ENCODE assay signal across 8 mouse cellular contexts in the genomic region with DNA sequence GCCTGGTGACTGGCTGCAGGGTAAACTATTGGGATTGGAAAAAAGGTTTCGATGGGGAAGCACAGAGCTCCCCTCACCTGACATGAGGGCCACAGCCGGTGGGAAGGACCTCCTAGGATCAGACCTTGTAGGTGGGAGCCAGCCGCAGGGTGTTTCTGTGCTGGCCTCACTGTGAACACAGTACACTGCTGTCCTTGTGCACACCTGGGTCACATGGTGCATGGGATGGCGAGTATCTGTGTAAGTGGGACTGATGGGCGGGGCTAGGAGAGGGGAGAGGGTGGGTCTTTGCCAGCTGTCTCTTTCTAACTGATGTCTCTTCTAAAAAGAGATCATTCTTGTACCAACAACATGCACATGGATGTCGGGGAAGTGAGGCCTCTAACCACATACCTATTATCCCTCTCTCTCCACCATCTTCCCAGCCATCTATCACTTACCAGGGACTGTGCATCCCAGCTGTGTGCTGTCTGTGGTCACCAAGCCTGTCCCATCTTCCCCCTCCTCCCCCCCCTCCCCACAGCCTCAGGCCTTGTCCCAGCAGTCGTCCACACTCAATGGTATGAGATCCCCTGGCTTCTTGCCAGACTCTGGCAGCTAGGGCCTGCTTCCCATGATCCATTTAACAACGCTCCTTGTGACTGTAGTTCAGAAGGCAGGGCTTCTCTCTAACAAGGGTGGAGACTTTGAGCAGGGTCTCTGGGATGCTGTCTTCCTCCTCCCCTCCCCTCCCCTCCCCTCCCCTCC.
A peak's percentile ranks its signal among the peaks of the same experiment; 100 is the strongest.
DNase-seq lines count a peak whose midpoint lies in the region; ATAC-seq lines count a peak whose summit lies in the region.

No protein-coding gene starts in this region.

- 65% methylated on average over 8 of the region's 8 CpGs for WGBS in kidney, embryonic 14.5 days

- no peaks in the 10 kb centered on the region for H3K4me1 ChIP-seq in kidney, embryonic 14.5 days (ENCODE audit: control insufficient read depth, insufficient read depth, low read length)

- no peaks in the 10 kb centered on the region for H3K36me3 ChIP-seq in kidney, embryonic 14.5 days (ENCODE audit: control insufficient read depth, insufficient read depth, low read length)

- no peak overlapping the region for H3K27ac ChIP-seq in kidney, embryonic 14.5 days (ENCODE audit: low read depth, low read length)

- no peaks in the 10 kb centered on the region for H3K9me3 ChIP-seq in kidney, embryonic 14.5 days (ENCODE audit: control insufficient read depth, low read length)

- H3K4me2 ChIP-seq in kidney, embryonic 14.5 days (replicated peaks; ENCODE audit: low read depth, low read length): no peak overlapping the region

- intact Hi-C loops in heart, postnatal 10 days (cut with DNase I): no loop called here
- intact Hi-C loops in left cerebral cortex, postnatal 25 days (cut with DNase I): loop anchor here (5.0 kb wide), 1 partner anchor 112 kb away; no protein-coding TSS in a partner anchor

- DNase-seq in kidney, adult 11 months: no peak
- DNase-seq in cerebellum, postnatal 14 days: peak; percentile 75 to 78
- peak; percentile 35 to 42 for DNase-seq in heart, postnatal 10 days
- peak; percentile 66 for DNase-seq in mesoderm, embryonic 11.5 days (ENCODE audit: low read depth, low spot score)
- no peak for DNase-seq in urinary bladder, adult 2 months (ENCODE audit: low spot score)
- DNase-seq in thymus, postnatal 10 days (ENCODE audit: low spot score in 2 of 2): no peak
- no peak for DNase-seq in left cerebral cortex, postnatal 25 days (ENCODE audit: low spot score in 2 of 2)

- ATAC-seq in kidney, embryonic 14.5 days (ENCODE audit: low FRiP score, low TSS enrichment): peak; percentile 81

- no peak overlapping the region for H3K4me3 ChIP-seq in kidney, embryonic 14.5 days (ENCODE audit: low read length)

- H3K9ac ChIP-seq in kidney, embryonic 14.5 days (ENCODE audit: low read depth, low read length): no peak overlapping the region

- no peaks in the 10 kb centered on the region for H3K27me3 ChIP-seq in kidney, embryonic 14.5 days (ENCODE audit: control insufficient read depth, insufficient read depth, low read length)

Comparison
In these comparisons a context has a peak if more than half of its experiments do, and no peak if none do; other contexts are left out.
1. DNase-seq: peak in cerebellum, postnatal 14 days (2 of 2), heart, postnatal 10 days (2 of 2) and mesoderm, embryonic 11.5 days (single experiment); none in kidney, adult 11 months (single experiment), urinary bladder, adult 2 months (single experiment), thymus, postnatal 10 days (0 of 2) and left cerebral cortex, postnatal 25 days (0 of 2).